Mouse (Mus musculus) kidney, embryonic 16.5 days (tissue): ENCODE measurements at regions not wholly inside any gene's neighbourhood (a gene's known extent, or its start where the extent isn't known, plus 50 kb on each side); places are given as distances from the start of the nearest gene placed in this dataset.

Experiments
- ATAC-seq: fragments of 200-750 bp; cut with Nextera tagmentation; 2 replicates; pipeline ENCODE4 v1.8.0; 2017; ENCODE audit warnings: moderate TSS enrichment; ENCODE audit not compliant: low FRiP score, low TSS enrichment
- H3K27ac ChIP-seq: fragments of 300-500 bp; sonication (generic); 2 replicates; pipeline ENCODE4 v1.5.1; 2014; ENCODE audit warnings: low read length
- H3K27me3 ChIP-seq: fragments of 300-500 bp; sonication (generic); 2 replicates; pipeline ENCODE4 v1.6.1; 2014; ENCODE audit warnings: low read length, control low read depth, mixed read lengths; ENCODE audit not compliant: insufficient read depth
- H3K36me3 ChIP-seq: fragments of 300-500 bp; sonication (generic); 2 replicates; pipeline ENCODE4 v1.6.1; 2014; ENCODE audit warnings: low read length, control low read depth, mixed read lengths; ENCODE audit not compliant: insufficient read depth
- H3K4me1 ChIP-seq: fragments of 300-500 bp; sonication (generic); 2 replicates; pipeline ENCODE4 v1.6.1; 2014; ENCODE audit warnings: low read length, control low read depth, mixed read lengths; ENCODE audit not compliant: insufficient read depth
- H3K4me2 ChIP-seq: fragments of 300-500 bp; sonication (generic); replicated peaks from 2 replicates; pipeline ENCODE4 v1.6.1; 2014; ENCODE audit warnings: low read depth, low read length
- H3K4me3 ChIP-seq: fragments of 300-500 bp; sonication (generic); 2 replicates; pipeline ENCODE4 v1.5.1; 2014; ENCODE audit warnings: mild to moderate bottlenecking, low read length
- H3K9ac ChIP-seq: fragments of 300-500 bp; sonication (generic); replicated peaks from 2 replicates; pipeline ENCODE4 v1.6.1; 2014; ENCODE audit warnings: low read length
- H3K9me3 ChIP-seq: fragments of 300-500 bp; sonication (generic); 2 replicates; pipeline ENCODE4 v1.6.1; 2016; ENCODE audit warnings: low read length, control low read depth
- WGBS: fragments of 180-500 bp; shearing (Covaris S2); extraction: QIAGEN DNeasy Blood & Tissue Kit; methylation state at CpG from one replicate; pipeline ENCODE4 v1.1.7; 2014; 5-methylcytosine and 5-hydroxymethylcytosine counted together

DNA sequence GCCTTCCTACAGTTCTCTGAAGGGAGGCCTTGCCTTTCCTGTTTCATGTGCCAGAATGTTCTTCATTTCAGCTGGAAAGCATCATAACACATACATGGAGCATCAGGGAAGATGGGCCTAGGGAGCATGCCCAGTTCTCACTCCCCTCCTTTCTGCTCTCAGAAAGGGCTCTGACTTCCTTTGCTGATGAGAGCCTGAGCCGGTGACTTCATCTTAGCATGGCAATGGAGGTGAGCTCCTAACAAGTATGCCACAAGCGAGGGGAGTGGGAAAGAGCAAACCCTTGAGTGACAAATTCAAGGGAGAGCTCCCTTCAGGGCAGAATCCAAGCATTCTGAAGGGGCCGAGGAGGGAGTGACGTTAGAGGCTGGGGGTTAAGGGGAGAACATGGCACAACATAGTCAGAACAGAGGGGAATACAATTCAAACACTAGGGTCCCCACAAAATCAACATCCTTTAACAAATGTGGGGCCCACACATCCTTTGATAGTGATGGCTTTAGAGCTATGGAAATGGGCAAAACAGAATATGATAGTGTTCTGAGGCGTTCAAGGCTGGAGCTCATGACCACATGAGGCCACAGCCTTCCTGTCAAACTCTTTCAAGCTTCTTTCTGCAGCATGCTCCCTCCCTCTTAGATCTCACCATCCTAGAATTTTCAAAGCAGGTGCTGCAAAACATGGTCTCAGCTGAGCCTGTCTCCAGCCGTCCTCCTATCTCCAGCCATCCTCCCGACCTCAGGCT lies 437.4 kb upstream of the 3110018I06Rik start:
- ATAC-seq = no peak
- H3K36me3 ChIP-seq = no peaks in the 10 kb centered on the region
- no peaks in the 10 kb centered on the region for H3K27me3 ChIP-seq
- H3K4me3 ChIP-seq = no peak overlapping the region
- no peak overlapping the region for H3K4me2 ChIP-seq
- WGBS = 83% methylated on average over 7 of the region's 7 CpGs
- no peaks in the 10 kb centered on the region for H3K9me3 ChIP-seq
- H3K9ac ChIP-seq = no peak overlapping the region
- H3K27ac ChIP-seq = no peak overlapping the region
- H3K4me1 ChIP-seq = no peaks in the 10 kb centered on the region

DNA sequence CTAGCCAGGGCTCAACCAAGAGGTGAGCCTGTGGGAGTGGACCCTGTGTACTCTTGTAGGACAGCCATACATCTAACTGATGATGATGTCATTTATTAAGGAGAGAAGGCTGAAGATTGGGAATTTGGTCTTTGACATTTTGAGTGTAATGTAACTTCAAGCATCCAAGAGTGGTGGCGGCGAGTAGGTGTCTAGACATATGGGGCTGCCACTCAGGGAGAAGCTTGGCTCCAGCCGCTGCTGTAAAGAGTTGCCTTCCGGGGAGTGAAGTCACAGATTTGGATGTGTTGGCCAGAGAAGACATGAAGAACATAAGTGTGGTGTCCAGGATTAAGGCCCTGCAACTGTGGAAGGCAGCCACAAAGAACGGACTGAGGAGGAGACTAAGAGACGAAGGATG lies 436.3 kb upstream of the 3110018I06Rik start:
- WGBS = 93% methylated on average over 6 of the region's 6 CpGs
- no peaks in the 10 kb centered on the region for H3K4me1 ChIP-seq
- no peak overlapping the region for H3K9ac ChIP-seq
- H3K27me3 ChIP-seq = no peaks in the 10 kb centered on the region
- H3K4me2 ChIP-seq = no peak overlapping the region
- no peak overlapping the region for H3K4me3 ChIP-seq
- H3K9me3 ChIP-seq = no peaks in the 10 kb centered on the region
- no peak for ATAC-seq
- H3K36me3 ChIP-seq = no peaks in the 10 kb centered on the region
- H3K27ac ChIP-seq = no peak overlapping the region

- ATAC-seq = peak; percentile 35; the same call in 1 of the 2 replicates
- H3K4me2 ChIP-seq = no peak overlapping the region
- H3K9ac ChIP-seq = no peak overlapping the region
- WGBS = 30% methylated on average over 5 of the region's 5 CpGs
- no peaks in the 10 kb centered on the region for H3K36me3 ChIP-seq
- no peaks in the 10 kb centered on the region for H3K9me3 ChIP-seq
- no peak overlapping the region for H3K27ac ChIP-seq
- no peak overlapping the region for H3K4me3 ChIP-seq
- no peaks in the 10 kb centered on the region for H3K4me1 ChIP-seq
- H3K27me3 ChIP-seq = no peaks in the 10 kb centered on the region
Observed at GRCm38 (mm10) chr12:107056553-107056952, 431.9 kb upstream of the 3110018I06Rik start.

DNA sequence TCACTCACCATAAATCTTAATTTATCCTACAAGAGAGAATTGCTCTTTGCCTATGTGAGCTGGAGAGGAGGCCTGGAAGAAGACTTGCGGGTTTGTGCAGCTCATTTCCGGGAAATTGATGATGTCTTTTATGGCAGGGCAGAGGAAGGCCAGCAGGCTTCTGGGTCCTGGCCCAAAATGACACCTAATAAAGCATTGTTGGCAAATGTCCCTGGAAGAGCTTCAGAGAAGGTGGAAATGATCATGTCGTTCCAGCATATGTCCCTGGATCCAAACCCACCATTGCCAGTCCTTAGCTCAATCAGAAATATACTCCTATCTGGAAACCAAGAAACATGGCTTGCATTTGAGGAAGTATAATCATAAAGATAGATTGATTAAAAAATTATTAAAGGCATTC lies 427.9 kb upstream of the 3110018I06Rik start:
- H3K36me3 ChIP-seq = no peaks in the 10 kb centered on the region
- H3K27me3 ChIP-seq = no peaks in the 10 kb centered on the region
- H3K4me2 ChIP-seq = no peak overlapping the region
- H3K27ac ChIP-seq = no peak overlapping the region
- no peak overlapping the region for H3K9ac ChIP-seq
- 35% methylated on average over 3 of the region's 3 CpGs for WGBS
- H3K9me3 ChIP-seq = 0 out of 2 replicates have a peak, but pooled peaks cover 6% of the 10 kb centered on the region
- H3K4me1 ChIP-seq = no peaks in the 10 kb centered on the region
- ATAC-seq = no peak
- no peak overlapping the region for H3K4me3 ChIP-seq

DNA sequence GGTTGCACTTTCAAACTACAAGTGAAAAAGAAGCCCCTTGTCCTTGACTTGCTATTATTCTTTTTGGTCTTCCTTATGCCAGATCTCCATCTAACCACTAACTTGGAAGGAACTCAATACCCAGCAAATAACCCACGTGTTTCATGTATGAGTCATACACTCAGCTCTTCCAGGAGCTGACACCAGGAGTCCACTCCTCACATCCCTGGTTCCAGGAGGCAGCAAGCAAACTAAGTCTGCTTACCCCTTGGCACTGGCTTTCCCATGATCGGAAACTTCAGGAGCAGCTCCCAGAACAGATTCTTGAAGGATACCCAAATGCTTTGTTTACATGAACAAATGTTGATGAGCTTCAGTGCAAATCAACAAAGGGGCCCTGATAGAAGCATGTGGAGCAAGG lies 421.1 kb upstream of the 3110018I06Rik start:
- no peaks in the 10 kb centered on the region for H3K27me3 ChIP-seq
- H3K9ac ChIP-seq = no peak overlapping the region
- 0 out of 2 replicates have a peak, but pooled peaks cover 5% of the 10 kb centered on the region for H3K9me3 ChIP-seq
- no peak for ATAC-seq
- H3K36me3 ChIP-seq = no peaks in the 10 kb centered on the region
- H3K27ac ChIP-seq = no peak overlapping the region
- H3K4me3 ChIP-seq = no peak overlapping the region
- no peaks in the 10 kb centered on the region for H3K4me1 ChIP-seq
- H3K4me2 ChIP-seq = no peak overlapping the region
- WGBS = 88% methylated on average over 2 of the region's 2 CpGs

- no peak for ATAC-seq
- no peak overlapping the region for H3K4me3 ChIP-seq
- no peak overlapping the region for H3K9ac ChIP-seq
- no peak overlapping the region for H3K27ac ChIP-seq
- H3K9me3 ChIP-seq = no peaks in the 10 kb centered on the region
- H3K4me2 ChIP-seq = no peak overlapping the region
- WGBS = 76% methylated on average over 10 of the region's 10 CpGs
- H3K27me3 ChIP-seq = no peaks in the 10 kb centered on the region
- H3K36me3 ChIP-seq = no peaks in the 10 kb centered on the region
- peaks cover 7% of the 10 kb centered on the region; the same call in 1 of the 2 replicates for H3K4me1 ChIP-seq
Observed at GRCm38 (mm10) chr12:107082541-107082940, 405.9 kb upstream of the 3110018I06Rik start.

DNA sequence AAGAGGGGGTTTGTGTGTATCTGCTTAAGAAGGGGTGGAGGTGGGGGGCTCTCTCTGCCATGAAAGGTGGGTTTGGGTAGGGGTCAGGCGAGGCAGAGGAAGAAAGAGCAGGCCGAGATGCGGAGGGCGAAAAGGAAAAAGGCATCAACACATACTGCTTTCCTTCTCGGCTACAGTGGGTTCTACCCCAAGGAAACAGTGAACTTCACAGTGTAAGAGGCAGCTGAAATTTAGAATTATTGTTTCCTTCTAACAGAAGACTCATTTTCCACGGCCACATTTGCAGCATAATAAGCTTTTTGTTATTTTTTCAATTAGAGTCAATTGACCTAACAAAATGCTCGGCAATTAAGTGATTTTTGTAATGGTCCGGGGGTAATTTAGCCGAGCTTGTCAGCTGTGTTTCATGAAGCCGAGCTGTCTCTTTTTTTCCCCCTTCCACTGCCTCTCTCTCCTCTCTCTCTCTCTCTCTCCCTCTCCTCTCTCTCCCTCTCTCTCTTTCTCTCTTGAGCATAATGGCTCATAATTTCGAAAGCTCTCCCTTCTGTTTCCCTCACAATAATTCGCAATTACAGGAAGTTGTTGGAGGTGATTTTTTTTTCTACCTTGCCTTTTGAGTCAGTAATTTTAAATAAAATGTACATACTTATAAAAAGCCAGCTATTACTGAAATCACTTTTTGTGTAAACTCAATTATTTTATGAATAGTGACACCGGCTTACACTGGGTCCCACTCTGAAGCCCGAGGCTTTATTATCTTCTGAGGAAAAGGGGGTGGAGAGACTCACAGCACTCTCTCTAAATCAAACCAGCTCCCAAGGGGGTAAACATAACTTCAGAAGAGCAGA lies 403.1 kb upstream of the 3110018I06Rik start:
- Histone ChIP-seq H3K27ac (no peak overlapping the region), H3K9me3 (no peaks in the 10 kb centered on the region), H3K4me1 (peaks cover 7% of the 10 kb centered on the region; the same call in 1 of the 2 replicates), H3K36me3 (no peaks in the 10 kb centered on the region), H3K9ac (no peak overlapping the region), H3K27me3 (no peaks in the 10 kb centered on the region), H3K4me2 (no peak overlapping the region), H3K4me3 (no peak overlapping the region)
- no peak for ATAC-seq
- 26% methylated on average over 14 of the region's 14 CpGs for WGBS

DNA sequence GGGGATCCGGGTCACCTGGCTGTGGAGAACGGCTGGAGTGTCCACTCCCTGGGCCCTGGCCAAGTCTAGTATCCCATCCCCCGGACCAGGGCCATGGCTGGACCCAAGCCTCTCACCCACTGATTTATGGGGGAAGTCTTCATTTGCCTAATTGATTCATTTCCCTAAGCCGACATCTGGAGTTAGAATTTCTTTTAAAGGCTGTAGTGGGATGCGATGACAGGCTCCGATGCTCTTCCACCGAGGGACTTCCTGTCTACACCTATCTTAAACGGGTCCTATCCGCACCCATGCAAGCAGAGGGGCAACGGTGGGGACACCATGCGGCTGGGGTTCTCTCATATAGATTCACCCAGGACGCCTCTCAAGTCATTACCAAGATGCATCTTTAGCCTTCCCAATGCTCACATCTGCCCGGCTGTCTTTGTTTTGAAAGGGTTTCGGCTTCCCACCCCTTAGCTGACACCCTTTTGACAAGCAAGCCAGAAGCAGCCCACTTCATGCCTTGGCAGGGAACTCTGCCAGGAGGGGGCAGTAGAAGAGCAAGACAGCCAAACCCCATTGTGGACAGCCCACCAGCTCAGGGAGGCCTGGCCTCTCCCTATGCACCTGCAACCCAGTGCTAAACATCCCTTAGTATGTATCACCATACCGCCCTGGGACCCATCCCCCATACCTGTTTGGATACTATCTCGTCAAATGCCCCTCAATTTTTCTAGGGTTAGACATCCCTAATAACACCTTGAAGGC lies 402.4 kb upstream of the 3110018I06Rik start:
- Histone ChIP-seq H3K27ac (no peak overlapping the region), H3K4me2 (peak overlapping the region; percentile 31), H3K36me3 (no peaks in the 10 kb centered on the region), H3K4me3 (no peak overlapping the region), H3K9me3 (no peaks in the 10 kb centered on the region), H3K27me3 (no peaks in the 10 kb centered on the region), H3K4me1 (peaks cover 7% of the 10 kb centered on the region; the same call in 1 of the 2 replicates), H3K9ac (no peak overlapping the region)
- ATAC-seq = 0 out of 2 replicates have a peak, but pooled peaks have one; percentile 59
- 17% methylated on average over 16 of the region's 16 CpGs for WGBS

DNA sequence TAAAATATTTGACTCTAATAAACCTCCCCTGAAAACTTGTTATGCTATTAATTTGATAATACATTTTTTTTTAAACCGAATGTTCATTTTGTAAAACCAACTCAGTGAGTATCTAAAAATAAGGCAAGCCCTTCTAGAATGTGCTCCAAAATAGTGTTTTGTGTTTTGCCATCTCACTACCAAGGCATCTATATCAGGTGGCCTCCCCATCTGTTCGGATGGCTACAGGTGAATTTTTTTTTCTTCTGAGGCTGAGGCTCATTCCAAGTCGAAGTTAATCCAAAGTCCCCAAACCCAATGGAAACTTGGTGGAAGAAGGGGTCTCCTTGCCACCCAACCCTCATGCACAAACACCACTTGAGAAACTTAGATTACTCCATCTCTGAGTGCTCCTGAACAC lies 396.3 kb upstream of the 3110018I06Rik start:
- H3K4me1 ChIP-seq = no peaks in the 10 kb centered on the region
- ATAC-seq = no peak
- WGBS = 81% methylated on average over 3 of the region's 3 CpGs
- no peak overlapping the region for H3K4me3 ChIP-seq
- H3K9ac ChIP-seq = no peak overlapping the region
- no peaks in the 10 kb centered on the region for H3K27me3 ChIP-seq
- H3K4me2 ChIP-seq = no peak overlapping the region
- no peaks in the 10 kb centered on the region for H3K9me3 ChIP-seq
- H3K36me3 ChIP-seq = no peaks in the 10 kb centered on the region
- no peak overlapping the region for H3K27ac ChIP-seq
